Mouse (Mus musculus) lung, postnatal 0 days (tissue): ENCODE data around the gene Serpinf1. TPM values are rescaled to one million over a fixed set of nuclear protein-coding genes. Genes with fewer than 3 reads are reported as not detected.

Experiments
- ATAC-seq: fragments of 200-750 bp; cut with Nextera tagmentation; 2 replicates; pipeline ENCODE4 v1.8.0; 2017; ENCODE audit warnings: moderate library complexity
- DNase-seq: peaks from one replicate; pipeline ENCODE4 v3.0.0-alpha.2; 2016; ENCODE audit warnings: low spot score
- H3K27ac ChIP-seq: fragments of 300-500 bp; sonication (generic); 2 replicates; pipeline ENCODE4 v1.5.1; 2014; ENCODE audit warnings: antibody characterized with exemption, mild to moderate bottlenecking, low read length, mixed read lengths
- H3K27me3 ChIP-seq: fragments of 300-500 bp; sonication (generic); replicated peaks from 2 replicates; pipeline ENCODE4 v1.6.1; 2014; ENCODE audit warnings: low read length, mixed read lengths; ENCODE audit not compliant: insufficient read depth
- H3K36me3 ChIP-seq: fragments of 300-500 bp; sonication (generic); 2 replicates; pipeline ENCODE4 v1.6.1; 2014; ENCODE audit warnings: low read length, mixed read lengths; ENCODE audit not compliant: insufficient read depth
- H3K4me1 ChIP-seq: fragments of 300-500 bp; sonication (generic); 2 replicates; pipeline ENCODE4 v1.6.1; 2014; ENCODE audit warnings: antibody characterized with exemption, low read depth, low read length, mixed read lengths; ENCODE audit not compliant: insufficient read depth
- H3K4me2 ChIP-seq: fragments of 300-500 bp; sonication (generic); replicated peaks from 2 replicates; pipeline ENCODE4 v1.6.1; 2014; ENCODE audit warnings: low read depth, mild to moderate bottlenecking, low read length, moderate library complexity, mixed read lengths
- H3K4me3 ChIP-seq: fragments of 300-500 bp; sonication (generic); 2 replicates; pipeline ENCODE4 v1.5.1; 2014; ENCODE audit warnings: low read depth, low read length
- H3K9ac ChIP-seq: fragments of 300-500 bp; sonication (generic); replicated peaks from 2 replicates; pipeline ENCODE4 v1.6.1; 2014; ENCODE audit warnings: low read depth, mild to moderate bottlenecking
- H3K9me3 ChIP-seq: fragments of 300-500 bp; sonication (generic); 2 replicates; pipeline ENCODE4 v1.6.1; 2016; ENCODE audit warnings: low read length, mixed read lengths
- CTCF ChIP-seq: IDR thresholded peaks from 2 replicates; pipeline ENCODE4 v1.5.1; 2016; ENCODE audit warnings: antibody characterized with exemption, mild to moderate bottlenecking
- EP300 ChIP-seq: IDR thresholded peaks from 2 replicates; pipeline ENCODE4 v1.6.1; 2016; ENCODE audit warnings: antibody characterized with exemption, mild to moderate bottlenecking, control low read depth
- WGBS: fragments of 180-500 bp; shearing (Covaris S2); extraction: QIAGEN DNeasy Blood & Tissue Kit; methylation state at CpG from one replicate; pipeline ENCODE4 v1.1.7; 2014; 5-methylcytosine and 5-hydroxymethylcytosine counted together
- polyA plus RNA-seq: library from polyadenylated mRNA; unstranded; fragments of >200 nt; fragmentation: Nextera tagmentation; extraction: Ambion mirVana; gene quantifications from 2 replicates; pipeline ENCODE4 v1.2.1, GENCODE M21; 2015

Gene Serpinf1
- polyA plus RNA-seq, 1 experiment from 2014 or later, result 64.2 TPM

DNA sequence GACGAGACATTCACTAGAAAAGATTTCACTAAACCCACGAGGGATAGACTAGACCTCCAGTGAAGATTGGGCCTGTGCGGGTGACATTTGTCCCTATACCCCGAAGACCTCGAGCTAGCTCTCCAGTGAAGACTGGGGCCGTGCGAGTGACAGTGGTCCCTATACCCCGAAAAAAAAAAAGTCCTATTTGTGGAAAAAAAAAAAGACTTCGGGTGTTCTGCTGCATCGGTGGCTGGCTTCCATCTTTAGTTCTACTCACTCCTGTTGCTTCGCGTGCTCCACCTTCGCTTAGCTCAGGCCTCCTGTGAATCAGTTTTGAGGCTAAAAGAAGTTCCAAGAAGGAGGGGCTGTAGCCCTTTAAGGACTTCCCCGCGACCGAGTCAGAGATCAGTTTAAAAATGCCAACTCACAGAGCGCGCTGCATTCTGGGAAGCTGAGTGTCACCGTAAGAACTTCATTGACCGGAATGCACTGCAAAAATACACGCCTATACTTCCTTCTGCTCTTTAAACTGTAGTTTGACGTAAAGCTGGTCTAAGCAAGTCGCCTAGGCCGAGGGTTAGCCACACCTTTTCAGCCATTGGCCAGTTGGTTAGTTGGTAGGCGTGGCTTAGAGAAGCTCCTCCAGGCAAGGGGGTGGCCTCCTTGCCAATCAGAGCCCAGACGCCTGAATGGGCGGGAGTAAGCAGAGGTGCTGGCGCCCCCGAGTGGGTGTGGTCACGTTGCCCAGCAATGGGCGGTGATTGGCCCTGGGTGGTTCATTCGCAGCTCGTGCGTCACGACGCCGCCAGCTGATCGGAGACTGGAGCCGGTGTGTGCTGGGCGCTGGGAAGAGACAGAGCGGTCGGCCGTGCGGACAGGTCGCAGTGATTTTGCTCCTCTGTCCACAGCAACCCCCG is 38.6 kb upstream of the Serpinf1 start, which contains the start of gene Tlcd2:
TSS of gene Tlcd2 (plus strand) at position 872 of the 899 bp plus-strand sequence.
- peak within 1 kb of the TSS; percentile 88 for H3K4me2 ChIP-seq
- H3K4me1 ChIP-seq, result peaks cover 11% of the 10 kb centered on the region; the same call in 1 of the 2 replicates
- peak within 1 kb of the TSS; percentile 99 for H3K9ac ChIP-seq
- no peaks in the 10 kb centered on the region for H3K9me3 ChIP-seq
- ATAC-seq (peak; percentile 89), DNase-seq (peak; percentile 100)
- peak; percentile 75 for TF ChIP-seq EP300
- TF ChIP-seq CTCF, result no peak
- H3K27me3 ChIP-seq, result no peaks in the 10 kb centered on the region
- H3K36me3 ChIP-seq, result peaks cover 13% of the 10 kb centered on the region
- under 1% methylated on average over 46 of the region's 46 CpGs for WGBS
- peak within 1 kb of the TSS; percentile 98 for H3K4me3 ChIP-seq
- H3K27ac ChIP-seq, result peak within 1 kb of the TSS; percentile 98

DNA sequence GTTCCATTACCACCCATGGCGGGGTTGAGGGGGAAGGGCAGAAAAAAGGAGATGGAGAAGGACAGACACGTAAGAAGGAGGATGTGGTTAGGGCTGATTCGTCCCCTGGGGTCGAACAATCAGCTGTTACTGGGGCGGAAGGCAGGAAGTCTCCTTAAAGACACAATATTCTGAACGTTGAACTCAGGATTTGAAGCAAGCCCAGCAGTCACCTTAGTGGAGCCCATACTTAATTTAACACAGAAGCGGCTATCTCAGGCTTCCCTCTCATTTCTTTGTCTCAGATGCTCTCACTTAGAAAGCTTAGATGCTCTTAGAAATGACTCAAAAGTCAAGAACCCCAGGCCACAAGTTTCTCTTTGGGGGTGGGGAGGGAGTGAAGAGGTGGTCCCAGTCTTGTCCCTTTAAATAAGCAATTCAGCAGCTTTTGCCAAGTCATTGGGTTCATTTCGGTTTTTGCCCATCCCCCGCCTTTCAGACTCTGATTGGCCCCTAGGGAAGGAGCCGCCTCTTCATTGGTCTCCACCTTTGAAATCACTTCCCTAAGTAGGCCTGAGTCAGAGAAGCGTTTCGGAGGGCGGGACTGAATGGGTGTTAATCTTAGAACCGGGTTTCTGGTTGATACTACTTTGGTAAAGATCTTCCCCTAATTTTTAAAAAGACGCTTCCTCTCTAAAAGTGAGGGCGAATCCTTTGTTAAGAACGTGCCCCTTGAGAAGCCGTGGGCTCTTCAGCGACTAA is 37.8 kb upstream of the Serpinf1 start:
- WGBS, result 2% methylated on average over 19 of the region's 19 CpGs
- Histone ChIP-seq H3K9ac (peak overlapping the region; percentile 46), H3K9me3 (no peaks in the 10 kb centered on the region), H3K27me3 (no peaks in the 10 kb centered on the region), H3K4me1 (peaks cover 11% of the 10 kb centered on the region; the same call in 1 of the 2 replicates), H3K36me3 (peaks cover 7% of the 10 kb centered on the region; the same call in 1 of the 2 replicates), H3K4me2 (peak overlapping the region; percentile 79), H3K27ac (peak overlapping the region; percentile 98), H3K4me3 (peak overlapping the region; percentile 40)
- peak; percentile 46 for ATAC-seq
- DNase-seq, result peak; percentile 99
- TF ChIP-seq CTCF (no peak), EP300 (peak; percentile 91)

DNA sequence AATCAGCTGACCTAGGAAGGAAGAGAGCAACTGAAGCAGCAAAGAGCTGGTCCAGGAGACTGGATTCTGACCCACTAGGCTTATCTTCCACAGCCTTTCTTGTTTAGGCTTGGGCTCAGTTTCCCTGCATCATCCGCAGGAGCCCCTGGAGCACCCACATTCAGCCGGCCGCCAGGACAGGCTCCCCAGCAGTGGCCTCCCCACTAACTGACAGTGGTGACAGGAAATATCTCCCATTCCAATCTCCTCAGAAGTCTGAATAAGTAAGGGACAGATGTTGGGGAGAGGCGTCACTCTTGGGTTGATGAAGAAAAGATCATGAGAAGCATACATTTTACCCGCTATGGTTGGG is 37.2 kb upstream of the Serpinf1 start:
- Histone ChIP-seq H3K4me3 (no peak overlapping the region), H3K9ac (no peak overlapping the region)

DNA sequence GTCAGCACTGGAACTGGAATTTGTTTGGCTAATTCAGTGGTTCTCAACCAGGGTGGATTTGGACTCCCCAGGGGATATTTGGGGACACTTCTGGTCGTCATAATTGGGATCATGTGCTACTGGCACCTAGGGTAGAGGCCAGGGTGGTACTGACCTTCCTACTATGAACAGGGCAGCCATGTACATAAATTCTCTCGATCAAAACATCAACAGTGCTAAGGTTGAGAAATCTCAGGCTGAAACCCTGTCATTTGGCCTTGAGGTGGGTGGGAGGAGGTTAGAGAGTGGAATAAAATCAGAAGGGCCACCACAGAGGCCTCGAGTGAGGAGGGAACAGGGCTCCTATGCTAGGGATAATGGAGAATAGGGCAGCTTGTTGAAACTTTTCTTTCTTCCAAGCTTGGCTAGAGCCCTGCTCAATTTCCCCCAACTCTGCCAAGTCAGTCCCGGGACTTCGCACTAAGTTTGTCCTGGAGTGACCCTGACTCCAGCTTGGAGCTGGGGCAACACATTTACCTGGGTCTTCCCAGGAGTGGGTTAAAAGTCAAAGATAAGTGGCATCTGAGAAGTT is 36.7 kb upstream of the Serpinf1 start:
- WGBS, result 61% methylated on average over 5 of the region's 5 CpGs
- Histone ChIP-seq H3K36me3 (no peaks in the 10 kb centered on the region), H3K4me2 (0 out of 2 replicates have a peak overlapping the region, but pooled peaks have one; percentile 8), H3K4me1 (peaks cover 14% of the 10 kb centered on the region; the same call in 1 of the 2 replicates), H3K27ac (peak overlapping the region; percentile 98), H3K9me3 (no peaks in the 10 kb centered on the region), H3K27me3 (no peaks in the 10 kb centered on the region), H3K4me3 (no peak overlapping the region), H3K9ac (no peak overlapping the region)
- no peak for TF ChIP-seq CTCF
- no peak for TF ChIP-seq EP300
- peak; percentile 30 for DNase-seq
- ATAC-seq, result no peak

More for the DNA sequence above, 37.2 kb upstream of the Serpinf1 start:
- no peak for DNase-seq
- H3K4me2 ChIP-seq, result peak overlapping the region; percentile 79
- WGBS, result 20% methylated on average over 5 of the region's 5 CpGs
- no peaks in the 10 kb centered on the region for H3K9me3 ChIP-seq
- no peaks in the 10 kb centered on the region for H3K27me3 ChIP-seq
- 0 out of 2 replicates have a peak, but pooled peaks cover 4% of the 10 kb centered on the region for H3K36me3 ChIP-seq
- H3K4me1 ChIP-seq, result peaks cover 14% of the 10 kb centered on the region; the same call in 1 of the 2 replicates
- no peak for ATAC-seq
- peak overlapping the region; percentile 98 for H3K27ac ChIP-seq
- TF ChIP-seq EP300 (no peak), CTCF (no peak)

DNA sequence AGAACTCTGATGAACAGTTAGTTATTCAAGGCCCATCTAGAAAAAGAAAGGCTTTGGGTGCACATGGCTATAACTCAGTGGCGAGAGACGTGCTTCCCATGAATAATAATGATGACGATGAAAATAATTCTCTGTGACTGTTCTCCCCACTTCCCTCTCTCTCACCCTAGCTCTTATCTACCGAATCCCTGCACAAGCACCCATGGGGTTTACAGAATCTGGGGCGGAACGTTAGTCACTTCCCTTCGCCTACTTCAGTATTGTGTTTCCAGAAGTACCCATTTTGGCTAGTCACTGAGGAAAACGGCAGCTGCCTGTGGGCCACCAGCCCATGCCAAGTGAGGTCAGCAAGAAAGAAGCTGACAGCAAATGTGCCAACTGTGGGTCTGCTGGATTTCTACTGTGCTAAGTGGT is 36.1 kb upstream of the Serpinf1 start:
- H3K4me3 ChIP-seq, result no peak overlapping the region
- DNase-seq, result peak; percentile 38
- no peak overlapping the region for H3K9ac ChIP-seq
- peak overlapping the region; percentile 98; the same call in 1 of the 2 replicates for H3K27ac ChIP-seq
- ATAC-seq, result no peak
- peaks cover 19% of the 10 kb centered on the region; the same call in 1 of the 2 replicates for H3K4me1 ChIP-seq
- no peaks in the 10 kb centered on the region for H3K9me3 ChIP-seq
- no peak overlapping the region for H3K4me2 ChIP-seq
- 67% methylated on average over 8 of the region's 8 CpGs for WGBS
- H3K27me3 ChIP-seq, result no peaks in the 10 kb centered on the region
- no peak for TF ChIP-seq CTCF
- no peak for TF ChIP-seq EP300
- no peaks in the 10 kb centered on the region; the same call in 1 of the 2 replicates for H3K36me3 ChIP-seq
